Mouse (Mus musculus) liver, adult (tissue): ENCODE data around the gene Myo6.

Experiments
- GATA4 ChIP-seq: IDR thresholded peaks from 2 replicates; pipeline ENCODE4 v1.6.1; 2014; ENCODE audit warnings: mild to moderate bottlenecking, low read length; ENCODE audit not compliant: insufficient replicate concordance

Gene Myo6

GRCm38 (mm10) chr9:80164611-80165474, at the start of gene Myo6:
TSS of gene Myo6 (plus strand) at chr9:80165031.
- no peak for TF ChIP-seq GATA4

- no peak for TF ChIP-seq GATA4
Measured at GRCm38 (mm10) chr9:80145992-80146587, 18.7 kb upstream of the Myo6 start.

GRCm38 (mm10) chr9:80149594-80149993, 15.2 kb upstream of the Myo6 start:
- no peak for TF ChIP-seq GATA4

GRCm38 (mm10) chr9:80155277-80155676, 9.6 kb upstream of the Myo6 start:
- TF ChIP-seq GATA4, result peak; percentile 25; the same call in 1 of the 2 replicates

GRCm38 (mm10) chr9:80156780-80157179, 8.1 kb upstream of the Myo6 start:
- no peak for TF ChIP-seq GATA4

GRCm38 (mm10) chr9:80157840-80158465, 6.9 kb upstream of the Myo6 start:
- TF ChIP-seq GATA4, result no peak

GRCm38 (mm10) chr9:80158937-80159336, 5.9 kb upstream of the Myo6 start:
- no peak for TF ChIP-seq GATA4

- TF ChIP-seq GATA4, result no peak
Measured at GRCm38 (mm10) chr9:80161451-80161850, 3.4 kb upstream of the Myo6 start.

GRCm38 (mm10) chr9:80163126-80163723, 1.6 kb upstream of the Myo6 start:
- TF ChIP-seq GATA4, result no peak

GRCm38 (mm10) chr9:80164191-80164590, 640 bp upstream of the Myo6 start:
- no peak for TF ChIP-seq GATA4

- TF ChIP-seq GATA4, result no peak
Measured at GRCm38 (mm10) chr9:80165690-80166089, 859 bp downstream of the Myo6 start.

GRCm38 (mm10) chr9:80166425-80166824, 1.6 kb downstream of the Myo6 start:
- no peak for TF ChIP-seq GATA4

- no peak for TF ChIP-seq GATA4
Measured at GRCm38 (mm10) chr9:80167089-80167488, 2.3 kb downstream of the Myo6 start.

- TF ChIP-seq GATA4, result no peak
Measured at GRCm38 (mm10) chr9:80169551-80169950, 4.7 kb downstream of the Myo6 start.

- no peak for TF ChIP-seq GATA4
Measured at GRCm38 (mm10) chr9:80171241-80171640, 6.4 kb downstream of the Myo6 start.

- TF ChIP-seq GATA4, result no peak
Measured at GRCm38 (mm10) chr9:80172396-80173222, 7.8 kb downstream of the Myo6 start.
